Mouse (Mus musculus) frontal cortex, adult (tissue): ENCODE data around the gene 2410004P03Rik.

Experiments
- ATAC-seq: cut with Nextera tagmentation; 2 replicates; pipeline ENCODE4 v1.9.2; 2017; ENCODE audit warnings: mild to moderate bottlenecking, moderate library complexity, mixed read lengths; ENCODE audit not compliant: low TSS enrichment

The 2410004P03Rik gene

DNA sequence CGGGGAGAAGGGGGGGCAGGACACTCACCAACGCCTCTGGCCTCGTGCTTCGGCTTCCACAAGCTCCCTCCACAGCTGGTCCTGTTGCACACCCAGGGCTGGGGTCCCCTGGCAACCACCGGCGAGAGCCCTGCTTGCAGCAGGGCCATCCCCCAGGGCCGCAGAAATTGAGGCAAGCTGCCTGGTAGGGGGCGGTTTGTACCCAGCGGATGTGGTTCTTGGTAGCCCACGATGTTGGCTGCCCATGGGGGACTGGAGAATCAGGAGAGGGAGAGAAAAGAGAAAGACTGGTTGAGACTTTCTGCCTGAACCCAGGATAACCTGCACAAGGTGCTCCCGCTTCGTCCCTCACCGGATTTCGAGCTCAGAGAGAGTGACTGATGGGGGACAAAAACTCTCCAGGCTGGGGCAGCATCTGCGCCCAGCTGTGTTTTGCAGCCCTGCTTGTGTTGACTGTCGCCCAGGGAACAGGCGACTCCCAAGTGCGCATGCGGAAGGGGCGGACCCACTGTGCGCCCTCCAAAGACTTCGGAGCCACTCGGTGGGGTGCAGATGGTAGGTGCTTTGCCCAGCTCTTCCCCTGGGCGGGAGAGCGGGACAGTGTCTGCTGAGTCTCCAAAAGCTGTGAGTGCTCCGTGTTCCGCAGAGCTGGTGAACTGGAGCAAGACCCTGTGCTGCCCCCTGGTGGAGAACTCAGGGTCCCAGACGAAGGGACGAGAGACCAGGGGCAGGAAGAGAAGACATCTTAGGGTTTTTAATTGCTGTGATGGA lies at the start of gene 2410004P03Rik:
2410004P03Rik (minus strand) TSS at position 628 of the 771 bp plus-strand sequence.
- peak; percentile 81 for ATAC-seq

DNA sequence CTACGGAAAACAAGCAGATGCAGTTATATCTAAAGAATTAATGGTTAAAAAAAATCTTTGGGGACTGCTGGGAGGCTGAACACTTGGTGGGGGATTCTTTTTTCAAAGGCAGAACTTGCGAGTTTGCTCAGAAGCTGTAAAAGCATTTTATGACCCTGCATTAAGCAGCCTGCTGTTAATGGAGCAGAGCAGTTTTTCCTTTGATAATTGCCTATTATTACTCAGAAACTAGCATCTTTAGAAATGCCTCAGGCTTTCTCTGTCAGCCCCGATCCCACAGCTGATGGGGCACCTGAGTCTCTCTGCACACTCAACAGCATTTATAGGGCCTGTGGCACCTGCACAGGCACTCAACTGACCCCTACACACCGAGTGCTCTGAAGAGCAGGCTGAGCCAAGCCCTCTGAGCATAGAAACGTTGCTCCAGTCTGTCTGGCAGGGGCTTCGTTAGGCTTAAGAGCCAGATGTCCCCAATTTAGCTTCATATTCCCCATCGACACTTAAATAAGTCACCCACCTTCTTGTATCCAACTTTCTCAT lies 49.7 kb upstream of the 2410004P03Rik start:
- ATAC-seq = no peak

DNA sequence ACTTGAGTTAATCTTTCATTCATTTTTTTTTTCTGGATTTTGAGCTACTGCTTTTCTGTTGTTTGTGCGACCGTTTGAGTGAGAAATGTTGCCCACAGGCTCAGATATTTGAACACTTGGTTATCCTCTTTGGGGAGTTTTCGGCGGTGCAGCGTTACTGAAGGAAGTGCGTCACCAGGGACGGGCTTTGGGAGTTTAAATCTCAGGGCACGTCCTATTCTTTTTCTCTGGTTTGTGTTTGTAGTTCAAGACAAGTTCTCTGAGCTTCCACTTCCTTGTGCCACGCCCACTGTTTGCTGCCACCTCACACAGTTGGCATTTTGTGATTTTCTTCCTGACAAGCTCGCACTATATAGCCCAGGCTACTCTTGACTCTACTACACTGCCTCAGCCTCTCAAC lies 47.0 kb upstream of the 2410004P03Rik start:
- no peak for ATAC-seq

DNA sequence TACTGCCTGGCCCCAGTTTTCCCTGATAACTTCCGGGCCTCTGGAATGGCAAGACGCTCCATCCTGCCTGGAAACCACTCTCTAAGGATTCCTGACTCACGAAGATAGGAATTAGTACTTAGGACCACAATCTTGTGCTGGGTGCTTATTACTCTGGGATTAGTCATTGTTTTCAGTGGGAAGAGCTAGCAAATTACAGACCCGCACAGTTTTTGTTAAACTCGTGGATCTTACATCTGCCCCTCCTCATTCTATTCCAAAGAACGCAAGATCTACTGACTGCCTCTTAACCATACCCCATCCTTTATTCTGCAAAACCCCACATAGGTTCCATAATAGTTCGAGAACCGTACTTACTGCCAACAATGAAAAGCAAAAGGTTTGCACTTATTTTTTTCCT lies 45.6 kb upstream of the 2410004P03Rik start:
- ATAC-seq = no peak

DNA sequence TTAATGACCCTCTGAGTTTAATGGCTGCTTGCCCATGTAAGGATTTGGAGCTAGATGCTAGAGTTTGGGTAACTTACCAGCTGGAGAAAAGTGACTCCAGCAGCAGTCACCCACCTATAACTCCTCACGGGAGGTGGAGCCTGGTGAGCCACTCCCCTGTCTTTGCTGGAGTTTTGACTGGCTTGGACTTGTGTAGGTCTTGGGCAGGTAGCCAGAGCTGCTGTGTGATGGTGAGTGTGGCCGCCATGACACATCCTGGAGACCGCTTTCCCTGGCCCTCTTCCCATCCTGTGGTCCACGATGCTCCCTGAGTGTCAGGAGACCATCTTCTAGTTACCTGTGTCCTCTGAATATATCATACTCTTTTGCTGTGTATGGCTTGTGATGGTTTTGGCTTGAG lies 44.2 kb upstream of the 2410004P03Rik start:
- no peak for ATAC-seq

DNA sequence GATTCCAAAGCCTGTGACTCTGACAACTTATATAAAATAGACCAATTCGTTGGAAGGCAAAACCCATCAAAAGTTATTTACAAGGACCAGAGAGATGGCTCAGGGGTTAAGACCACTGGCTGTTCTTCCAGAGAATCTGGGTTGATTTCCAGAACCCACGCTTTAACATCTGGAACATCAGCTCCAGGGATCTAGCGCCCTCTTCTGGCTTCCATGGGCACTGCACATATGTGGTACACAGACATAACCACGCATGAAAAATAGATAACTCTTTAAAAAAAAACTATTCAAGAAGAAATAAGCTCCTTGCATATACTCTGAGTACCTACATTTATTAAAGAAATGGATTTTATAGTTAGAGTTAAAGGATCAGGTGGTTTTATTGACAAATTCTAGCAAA lies 43.2 kb upstream of the 2410004P03Rik start:
- no peak for ATAC-seq

DNA sequence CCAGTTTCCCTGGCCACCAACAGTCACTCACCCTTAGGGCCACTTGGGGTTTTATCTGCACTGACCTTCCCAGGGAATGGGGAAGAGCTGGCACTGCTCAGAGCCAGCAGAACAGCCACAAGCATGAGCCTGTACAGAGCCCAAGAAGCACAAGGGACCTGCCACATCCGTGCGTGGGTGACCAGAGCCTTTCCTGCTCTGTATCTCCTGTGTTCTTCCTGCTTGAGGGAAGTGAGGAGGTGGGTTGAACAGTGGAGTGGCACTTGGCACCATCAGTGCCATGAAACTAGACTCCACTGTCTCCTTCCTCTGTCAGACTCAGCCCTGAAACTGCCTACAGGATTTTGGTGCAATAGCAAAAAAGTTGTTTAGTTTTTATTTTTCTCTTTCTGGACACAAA lies 41.1 kb upstream of the 2410004P03Rik start:
- ATAC-seq = peak; percentile 85

DNA sequence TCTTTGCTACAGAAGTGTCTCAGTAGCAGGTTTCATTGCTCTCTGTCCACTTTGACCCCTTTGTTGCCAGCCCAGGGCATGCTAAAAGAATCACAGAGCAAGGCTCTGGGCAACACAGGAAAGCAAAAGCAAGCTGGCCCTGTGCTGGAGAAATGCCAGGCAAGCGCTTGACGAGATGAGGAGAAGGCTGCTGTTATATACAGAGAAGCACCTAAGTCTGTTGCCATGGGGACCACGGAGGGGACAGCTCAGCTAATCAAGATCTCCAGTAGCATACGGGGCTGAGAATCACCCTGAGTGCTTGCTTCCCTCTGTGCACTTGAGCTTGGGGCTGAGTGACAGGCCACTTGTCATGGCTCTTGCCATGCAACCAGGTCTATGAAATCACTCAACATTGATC lies 39.5 kb upstream of the 2410004P03Rik start:
- no peak for ATAC-seq

DNA sequence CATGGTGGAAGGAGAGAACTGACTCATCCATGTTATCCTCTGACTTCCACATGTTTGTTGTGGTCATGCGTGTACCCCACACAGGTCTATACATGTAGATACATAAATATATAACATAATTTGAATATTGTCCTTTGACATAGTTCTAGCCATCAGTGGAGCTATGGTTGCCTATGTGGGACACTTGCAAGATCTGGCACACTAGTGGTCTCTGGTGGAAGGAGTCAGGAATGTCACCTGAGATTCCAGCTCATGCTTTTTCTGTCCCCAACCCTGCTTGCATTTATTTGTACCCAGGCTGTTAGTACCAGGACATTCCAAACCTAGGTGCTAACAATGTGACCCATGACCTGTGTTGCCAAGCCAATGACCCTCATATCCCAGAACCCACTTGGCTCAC lies 38.3 kb upstream of the 2410004P03Rik start:
- no peak for ATAC-seq

DNA sequence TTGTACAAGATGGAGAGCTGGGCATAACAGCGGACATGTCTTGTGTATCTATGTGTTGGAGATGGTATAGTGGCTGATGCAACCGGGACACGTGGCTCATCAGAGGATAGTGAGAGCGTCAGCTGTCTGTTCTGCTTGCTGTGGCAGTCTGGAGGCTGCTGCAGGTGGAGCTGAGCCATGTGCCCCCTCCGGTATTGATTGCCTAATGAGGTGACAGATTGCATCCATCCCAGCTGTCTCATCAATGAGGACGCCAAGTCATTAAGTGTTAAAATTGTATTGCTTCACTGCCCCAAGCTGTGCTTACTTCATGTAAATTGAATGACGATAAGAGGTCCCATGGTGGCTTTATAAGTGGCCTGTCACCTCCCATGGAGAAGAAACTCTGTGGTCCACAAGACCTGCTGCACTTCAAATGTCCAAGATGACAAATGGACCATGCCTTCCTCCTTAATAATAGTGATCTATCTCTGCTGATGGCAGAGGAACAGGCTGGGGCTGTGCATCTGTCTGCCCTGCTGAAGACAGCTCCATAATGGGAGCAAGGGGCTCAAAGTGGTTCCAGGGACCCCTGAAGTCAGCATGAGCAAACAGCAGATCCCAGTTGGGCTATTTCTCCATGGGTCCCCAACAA lies 37.6 kb upstream of the 2410004P03Rik start:
- no peak for ATAC-seq

DNA sequence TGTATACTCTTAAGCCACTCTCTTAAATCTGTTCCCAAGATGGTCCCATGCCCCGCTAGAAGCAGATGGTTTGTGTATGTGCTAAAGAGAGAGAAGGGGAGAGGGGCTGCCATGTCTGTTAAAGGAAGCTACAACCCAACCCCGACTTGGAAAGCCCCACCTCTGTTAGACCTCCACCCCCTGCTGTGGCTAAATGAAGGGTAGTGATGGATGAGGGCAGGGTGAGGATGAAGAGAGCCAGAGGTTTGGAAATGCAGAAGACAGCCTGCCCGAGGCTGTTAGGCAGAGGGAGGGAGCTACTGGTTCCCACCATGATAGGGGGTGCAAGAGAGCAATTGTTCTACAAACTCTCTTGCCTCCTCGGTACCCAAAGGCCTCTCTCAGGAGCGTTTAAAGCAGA lies 31.8 kb upstream of the 2410004P03Rik start:
- ATAC-seq = no peak

DNA sequence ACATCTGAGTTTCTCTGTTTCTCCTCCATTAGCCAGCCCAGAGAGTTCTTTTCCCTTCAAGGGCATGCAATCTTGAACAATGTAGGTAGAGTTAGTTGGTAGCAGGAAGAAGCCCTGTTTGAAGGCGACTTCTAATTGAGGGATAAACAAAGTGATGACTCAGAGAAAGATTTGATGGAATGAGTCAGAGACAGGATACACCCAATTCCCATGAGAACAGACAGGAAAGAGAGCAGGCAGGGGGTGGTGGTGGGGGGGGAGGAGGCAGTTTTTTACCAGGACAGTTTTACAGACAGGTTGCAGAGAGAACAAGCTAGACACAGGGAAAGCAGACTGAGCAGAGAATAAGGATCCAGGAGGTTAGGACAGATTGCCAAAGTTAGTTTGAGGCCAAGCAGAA lies 29.0 kb upstream of the 2410004P03Rik start:
- ATAC-seq = peak; percentile 31; the same call in 1 of the 2 replicates

DNA sequence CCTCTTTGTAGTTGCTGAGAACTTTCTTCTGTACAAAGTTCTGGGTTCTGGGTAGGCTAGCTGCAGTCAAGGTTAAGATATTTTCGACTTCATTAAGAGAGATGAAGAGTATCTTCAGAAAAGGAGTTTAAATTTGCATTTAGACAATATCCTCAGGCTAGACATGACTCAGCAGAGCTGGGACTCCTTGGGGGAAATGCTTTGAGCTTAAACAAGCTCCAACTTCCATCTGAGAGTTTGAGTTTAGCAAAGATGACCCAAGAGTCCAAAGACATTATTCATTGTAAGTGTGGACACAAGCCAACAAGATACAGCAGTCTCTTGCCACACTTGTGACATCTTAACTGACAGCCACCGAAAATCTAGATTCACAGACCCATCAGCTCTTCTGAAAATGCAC lies 27.9 kb upstream of the 2410004P03Rik start:
- ATAC-seq = no peak

DNA sequence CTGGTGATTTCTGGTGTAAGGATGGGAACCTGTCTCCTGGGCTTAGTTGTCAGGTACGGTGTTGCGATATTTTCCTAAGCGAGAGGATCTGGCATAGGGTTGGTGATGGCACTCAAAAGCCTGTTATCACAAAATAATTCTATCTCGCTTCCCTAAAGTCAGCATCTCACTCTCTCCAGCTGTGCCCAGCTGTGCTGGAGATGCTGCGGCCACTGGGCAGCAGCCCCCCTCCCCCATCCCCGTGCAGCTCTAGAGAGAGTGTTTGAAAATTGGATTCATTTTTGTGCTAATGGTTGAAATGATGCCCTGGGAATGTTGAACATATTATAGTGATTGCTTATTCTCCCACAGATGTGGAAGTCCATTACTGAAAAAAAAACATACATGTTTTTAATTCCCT lies 26.7 kb upstream of the 2410004P03Rik start:
- ATAC-seq = no peak

DNA sequence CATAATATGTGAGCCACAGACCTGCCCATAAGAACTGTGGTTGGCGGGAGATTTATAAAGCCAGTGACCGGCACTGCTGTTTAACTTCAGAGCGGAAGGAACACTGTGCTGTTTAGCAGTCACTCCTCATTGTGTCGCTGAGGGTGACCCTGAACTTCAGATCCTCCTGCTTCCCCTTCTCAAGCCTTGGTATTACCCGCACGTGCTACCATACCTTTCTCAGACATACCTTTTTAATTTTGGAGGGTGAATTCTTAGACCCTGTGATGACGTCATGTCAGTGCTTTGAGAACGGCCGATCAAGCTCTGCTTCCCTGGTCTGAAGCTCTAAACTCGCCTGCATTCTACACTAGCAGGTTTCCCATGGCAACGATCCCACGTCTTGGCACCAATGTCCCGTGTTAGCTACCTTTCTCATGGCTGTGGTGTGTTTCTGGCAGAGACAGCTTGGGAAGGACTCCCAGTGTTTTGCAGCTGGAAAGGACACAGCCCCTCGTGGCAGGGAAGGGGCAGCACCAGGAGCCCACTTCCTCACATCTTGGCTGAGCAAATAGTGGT lies 25.6 kb upstream of the 2410004P03Rik start:
- peak; percentile 56 for ATAC-seq

DNA sequence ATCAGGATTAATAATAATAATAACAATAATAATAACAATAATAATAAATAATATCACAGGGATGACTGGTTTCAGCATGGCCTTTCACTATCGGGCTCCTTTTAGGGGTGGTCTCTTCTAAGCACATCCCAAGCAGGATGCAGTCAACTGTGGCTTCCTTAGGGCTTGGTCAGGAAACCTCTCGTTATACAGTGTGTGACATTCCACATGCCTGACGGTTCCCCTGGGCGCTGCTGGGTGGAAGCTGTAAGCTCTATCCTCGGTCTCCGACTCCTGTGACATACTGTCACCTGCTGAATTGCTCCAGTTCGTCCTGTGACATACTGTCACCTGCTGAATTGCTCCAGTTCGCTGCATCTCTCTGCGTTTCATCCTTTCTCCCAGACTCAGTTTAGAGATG lies 25.0 kb upstream of the 2410004P03Rik start:
- no peak for ATAC-seq

DNA sequence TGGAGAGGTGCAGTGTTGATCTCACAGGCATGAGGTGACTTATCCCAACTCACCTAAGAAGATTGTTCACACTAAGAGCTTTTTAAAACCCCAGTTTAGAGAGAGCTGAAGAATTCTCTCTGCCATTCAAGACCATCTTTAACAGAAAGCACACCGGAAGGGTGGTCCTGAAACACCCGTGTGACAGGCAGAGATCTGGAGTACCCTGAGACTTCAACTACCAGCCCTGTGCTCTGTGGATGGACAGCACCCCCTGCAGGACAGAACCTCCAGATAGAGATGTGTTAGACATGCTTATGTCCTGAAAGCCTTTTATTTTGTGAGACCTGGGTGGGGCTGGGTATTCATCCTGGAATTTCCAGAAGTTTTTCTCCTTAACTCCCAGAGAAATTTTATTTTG lies 23.6 kb upstream of the 2410004P03Rik start:
- no peak for ATAC-seq

DNA sequence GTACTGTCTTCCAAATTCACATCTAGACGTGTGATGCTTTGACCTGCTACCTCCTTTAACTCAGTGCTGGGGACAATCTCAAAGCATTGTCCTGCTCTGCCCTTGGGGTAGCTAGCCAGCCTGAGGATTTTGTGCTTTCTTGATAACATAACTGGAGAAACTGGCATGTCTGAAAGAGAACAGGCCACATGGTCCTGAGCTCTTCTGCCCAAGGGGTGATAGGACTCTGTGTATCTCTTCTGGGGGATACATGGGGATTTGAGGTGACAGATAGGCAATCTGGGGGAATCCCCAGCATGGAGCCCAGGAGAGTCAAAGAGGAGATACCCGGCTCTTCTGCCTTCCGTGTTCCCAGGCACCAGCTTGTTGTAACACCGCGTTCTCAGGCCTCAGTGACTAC lies 23.1 kb upstream of the 2410004P03Rik start:
- no peak for ATAC-seq

DNA sequence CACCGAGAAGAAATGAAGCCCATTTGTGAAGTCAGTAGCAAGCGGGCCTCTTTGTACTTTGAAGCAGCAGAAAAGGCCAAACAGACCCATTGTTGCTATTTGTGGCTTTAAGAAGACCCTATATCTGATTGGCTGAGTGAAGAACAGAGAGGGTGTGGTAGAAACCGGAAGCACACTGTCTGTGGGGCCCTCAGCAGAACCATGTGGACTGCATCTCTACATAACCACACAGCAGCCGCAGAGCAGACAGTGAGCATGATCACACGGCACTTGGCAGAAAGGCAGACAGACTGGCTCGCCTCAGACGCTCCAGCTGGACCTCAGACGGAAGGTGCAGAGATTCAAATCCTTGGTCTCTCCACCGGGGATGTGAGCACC lies 21.9 kb upstream of the 2410004P03Rik start:
- peak; percentile 50 for ATAC-seq

DNA sequence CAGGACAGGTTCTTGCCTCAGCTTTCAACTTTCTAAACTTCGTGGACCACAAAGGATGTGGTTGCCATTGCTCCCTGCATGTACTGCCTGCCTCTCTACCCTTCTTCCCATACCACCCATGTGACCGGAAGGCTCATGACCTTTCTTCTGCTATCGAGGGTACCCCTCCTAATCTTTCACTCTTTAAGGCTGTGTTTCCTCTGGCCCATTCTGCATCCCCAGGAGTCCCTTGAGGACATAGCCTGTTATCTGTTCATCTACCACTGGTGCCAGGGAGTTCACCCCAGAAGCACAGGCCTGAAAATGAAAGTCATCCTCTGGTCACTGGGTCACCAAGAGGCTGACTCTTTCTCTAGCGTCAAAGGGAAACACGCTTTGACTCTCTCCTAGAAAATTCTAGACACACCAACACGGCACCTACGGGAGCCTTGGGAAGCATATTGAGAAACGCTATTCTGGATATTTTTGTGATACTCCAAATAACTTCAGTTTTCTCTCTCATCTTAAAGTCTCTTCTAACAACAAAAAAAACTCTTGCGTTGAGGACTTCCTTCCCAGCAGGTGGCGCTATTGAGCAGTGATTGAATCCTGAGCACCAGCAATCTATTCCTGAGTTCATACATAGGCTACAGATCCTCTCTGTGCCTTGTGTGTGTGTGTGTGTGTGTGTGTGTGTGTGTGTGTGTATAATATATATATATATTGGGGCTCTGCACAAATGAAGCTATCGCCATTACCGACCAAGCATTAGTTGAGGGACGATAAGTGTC lies 21.4 kb upstream of the 2410004P03Rik start:
- ATAC-seq = peak; percentile 25; the same call in 1 of the 2 replicates

DNA sequence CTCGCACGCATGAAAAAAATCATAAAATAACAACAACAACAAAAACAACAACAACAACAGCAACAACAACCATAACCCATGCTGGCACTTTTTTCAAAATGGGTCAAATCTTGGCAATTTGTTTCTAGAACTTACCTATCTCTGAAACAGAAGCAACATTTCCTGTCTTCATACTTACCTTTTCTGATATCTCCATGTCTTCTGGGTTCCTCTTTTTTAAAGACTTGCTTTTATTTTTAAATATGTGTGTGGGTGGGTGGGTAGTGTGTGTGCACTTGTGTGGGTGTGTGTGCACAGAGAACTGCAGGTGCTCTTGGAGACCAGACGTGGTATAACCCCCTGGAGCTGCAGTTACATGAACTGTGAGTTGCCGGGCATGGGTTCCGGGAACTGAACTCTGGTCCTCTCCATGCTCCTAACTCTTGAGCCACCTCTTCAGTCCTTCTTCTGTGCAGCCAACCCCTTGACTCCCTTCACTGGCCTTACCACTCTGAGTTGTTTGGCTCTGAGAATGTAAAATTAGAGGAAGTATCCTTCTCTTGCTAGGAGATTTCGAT lies 13.1 kb upstream of the 2410004P03Rik start:
- ATAC-seq = no peak

DNA sequence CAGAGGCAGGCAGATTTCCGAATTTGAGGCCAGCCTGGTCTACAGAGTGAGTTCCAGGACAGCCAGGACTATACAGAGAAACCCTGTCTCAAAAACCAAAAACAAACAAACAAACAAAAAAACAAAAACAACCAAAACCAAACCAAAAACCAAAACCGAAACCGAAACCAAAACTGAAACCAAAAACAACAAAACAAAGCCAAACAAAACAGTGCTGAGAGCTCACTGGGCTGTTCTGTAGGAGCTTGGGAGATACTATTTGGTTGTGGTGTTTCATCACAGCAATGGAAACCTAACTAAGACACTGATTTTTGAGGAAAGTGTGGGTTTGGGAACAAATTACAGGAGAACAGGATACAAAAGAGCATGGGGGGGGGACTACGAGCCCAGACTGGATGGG lies 10.6 kb upstream of the 2410004P03Rik start:
- no peak for ATAC-seq
